Mouse (Mus musculus): ENCODE data around the gene Snx29.

DNA sequence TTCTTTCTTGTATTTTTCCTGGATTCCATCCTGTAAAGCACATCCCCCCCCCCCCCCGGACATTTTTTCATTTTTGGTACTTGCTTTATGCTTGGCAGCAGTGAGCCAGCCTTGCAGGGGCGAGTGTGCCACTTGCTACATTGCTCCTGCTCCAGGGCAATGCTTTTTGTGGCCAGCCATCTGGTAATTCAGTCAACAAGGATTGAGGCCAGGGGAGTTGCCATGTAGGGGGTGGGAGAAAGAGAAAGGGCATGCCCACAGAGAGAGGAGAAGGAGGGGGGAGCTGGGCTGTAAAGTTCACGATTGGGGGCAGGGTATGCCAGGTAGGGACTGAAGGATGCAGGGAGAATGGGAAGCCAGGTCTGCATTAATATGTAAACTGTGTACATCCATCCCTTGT is 210.7 kb downstream of the Snx29 start:
- TF ChIP-seq GATA1 (IDR thresholded peaks at IDR 0.05; ENCODE audit: low read length) (no peak), TAL1 (IDR thresholded peaks at IDR 0.05; ENCODE audit: low read length) (no peak)

Measured in erythroblast, embryonic 14.5 days (primary cell).